Comparison of ENCODE assay signal across 7 mouse cellular contexts in the genomic region with DNA sequence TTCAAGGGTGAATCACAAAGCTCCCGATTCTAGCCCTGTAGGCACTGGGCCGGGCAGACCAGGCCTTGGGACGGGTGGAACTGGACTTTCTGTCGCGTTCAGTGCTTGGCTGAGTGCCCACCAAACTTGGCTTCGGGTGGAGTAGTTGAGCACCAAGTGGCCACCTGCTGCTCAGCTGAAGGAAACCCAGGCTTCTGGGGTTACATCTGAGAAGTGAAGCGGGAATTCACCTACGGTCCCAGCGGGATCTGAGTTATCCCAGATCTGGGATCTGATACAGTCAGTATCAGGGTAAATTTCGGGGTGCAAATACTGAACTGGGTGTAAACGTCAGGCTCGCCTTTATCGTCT. TPM values are rescaled to one million over a fixed set of nuclear protein-coding genes. Genes with fewer than 3 reads are reported as not detected.
A peak's percentile ranks its signal among the peaks of the same experiment; 100 is the strongest.
DNase-seq lines count a peak whose midpoint lies in the region; ATAC-seq lines count a peak whose summit lies in the region.

No protein-coding gene starts in this region.

- H3K36me3 ChIP-seq in intestine, embryonic 16.5 days (ENCODE audit: control insufficient read depth, insufficient read depth, low read length), result peaks cover 6% of the 10 kb centered on the region
- H3K36me3 ChIP-seq in limb, embryonic 11.5 days (ENCODE audit: control insufficient read depth, insufficient read depth, low read length), result peaks cover 23% of the 10 kb centered on the region
- H3K36me3 ChIP-seq in midbrain, embryonic 12.5 days, result peaks cover 30% of the 10 kb centered on the region
- H3K36me3 ChIP-seq in stomach, embryonic 14.5 days (ENCODE audit: control insufficient read depth, insufficient read depth, low read length), result peaks cover 19% of the 10 kb centered on the region

- H3K27me3 ChIP-seq in intestine, embryonic 16.5 days (replicated peaks; ENCODE audit: control insufficient read depth, insufficient read depth, low read length), result no peaks in the 10 kb centered on the region
- no peaks in the 10 kb centered on the region for H3K27me3 ChIP-seq in limb, embryonic 11.5 days (ENCODE audit: control insufficient read depth, insufficient read depth, low read length)
- H3K27me3 ChIP-seq in midbrain, embryonic 12.5 days, result peaks cover 22% of the 10 kb centered on the region
- H3K27me3 ChIP-seq in stomach, embryonic 14.5 days (ENCODE audit: control insufficient read depth, insufficient read depth, low read length), result no peaks in the 10 kb centered on the region

- peak; percentile 77 to 86 for DNase-seq in adrenal gland, adult 18-20 months (ENCODE audit: low spot score in 2 of 2)
- peak; percentile 82 to 87 for DNase-seq in cerebellum, postnatal 14 days
- peak; percentile 88 for DNase-seq in gastrocnemius, postnatal 14 days
- DNase-seq in limb, embryonic 11.5 days (ENCODE audit: low spot score), result no peak

- H3K9ac ChIP-seq in intestine, embryonic 16.5 days (ENCODE audit: low read depth, low read length), result peak overlapping the region; percentile 80
- H3K9ac ChIP-seq in limb, embryonic 11.5 days (ENCODE audit: low read length), result peak overlapping the region; percentile 64
- H3K9ac ChIP-seq in midbrain, embryonic 12.5 days (replicated peaks), result peak overlapping the region; percentile 61
- H3K9ac ChIP-seq in stomach, embryonic 14.5 days (replicated peaks; ENCODE audit: low read depth, low read length), result peak overlapping the region; percentile 52

- H3K4me3 ChIP-seq in intestine, embryonic 16.5 days (ENCODE audit: low read length), result peak overlapping the region; percentile 69
- H3K4me3 ChIP-seq in limb, embryonic 11.5 days (ENCODE audit: low read depth, low read length), result peak overlapping the region; percentile 58
- H3K4me3 ChIP-seq in midbrain, embryonic 12.5 days, result peak overlapping the region; percentile 60
- peak overlapping the region; percentile 66 for H3K4me3 ChIP-seq in stomach, embryonic 14.5 days (ENCODE audit: low read depth, low read length)

- WGBS in intestine, embryonic 16.5 days, result 2% methylated on average over 13 of the region's 13 CpGs
- 2% methylated on average over 13 of the region's 13 CpGs for WGBS in limb, embryonic 11.5 days
- WGBS in midbrain, embryonic 12.5 days, result 3% methylated on average over 13 of the region's 13 CpGs
- WGBS in stomach, embryonic 14.5 days, result under 1% methylated on average over 13 of the region's 13 CpGs

- ATAC-seq in intestine, embryonic 16.5 days, result peak; percentile 37
- 0 out of 2 replicates have a peak, but pooled peaks have one; percentile 19 for ATAC-seq in limb, embryonic 11.5 days (ENCODE audit: insufficient number of reproducible peaks, low FRiP score, low TSS enrichment, low read depth)
- peak; percentile 14 for ATAC-seq in midbrain, embryonic 12.5 days (ENCODE audit: low FRiP score, low read depth)
- ATAC-seq in stomach, embryonic 14.5 days (ENCODE audit: insufficient number of reproducible peaks, insufficient read depth, low FRiP score, low read depth), result peak; percentile 4

- peak overlapping the region; percentile 90 for H3K4me2 ChIP-seq in intestine, embryonic 16.5 days (ENCODE audit: low read depth, low read length)
- peak overlapping the region; percentile 83 for H3K4me2 ChIP-seq in limb, embryonic 11.5 days (ENCODE audit: low read depth, severe bottlenecking)
- peak overlapping the region; percentile 87 for H3K4me2 ChIP-seq in midbrain, embryonic 12.5 days (replicated peaks)
- peak overlapping the region; percentile 47 for H3K4me2 ChIP-seq in stomach, embryonic 14.5 days (replicated peaks; ENCODE audit: low read depth, low read length)

- H3K4me1 ChIP-seq in intestine, embryonic 16.5 days (ENCODE audit: control insufficient read depth, insufficient read depth, low read length), result peaks cover 15% of the 10 kb centered on the region
- H3K4me1 ChIP-seq in limb, embryonic 11.5 days (ENCODE audit: control insufficient read depth, insufficient read depth, low read length), result peaks cover 7% of the 10 kb centered on the region; the same call in 1 of the 2 replicates
- peaks cover 14% of the 10 kb centered on the region for H3K4me1 ChIP-seq in midbrain, embryonic 12.5 days
- H3K4me1 ChIP-seq in stomach, embryonic 14.5 days (ENCODE audit: control insufficient read depth, insufficient read depth, low read length), result peaks cover 15% of the 10 kb centered on the region; the same call in 1 of the 2 replicates

- H3K9me3 ChIP-seq in intestine, embryonic 16.5 days (ENCODE audit: control insufficient read depth, low read length), result no peaks in the 10 kb centered on the region
- H3K9me3 ChIP-seq in limb, embryonic 11.5 days (ENCODE audit: control insufficient read depth, low read length), result no peaks in the 10 kb centered on the region
- H3K9me3 ChIP-seq in midbrain, embryonic 12.5 days, result no peaks in the 10 kb centered on the region
- H3K9me3 ChIP-seq in stomach, embryonic 14.5 days (ENCODE audit: control insufficient read depth, low read depth, low read length), result no peaks in the 10 kb centered on the region

- peak overlapping the region; percentile 96 for H3K27ac ChIP-seq in intestine, embryonic 16.5 days (ENCODE audit: low read length)
- H3K27ac ChIP-seq in limb, embryonic 11.5 days (replicated peaks; ENCODE audit: low read depth, low read length), result peak overlapping the region; percentile 68; the same call in 1 of the 2 replicates
- H3K27ac ChIP-seq in midbrain, embryonic 12.5 days (replicated peaks), result peak overlapping the region; percentile 35
- peak overlapping the region; percentile 92; the same call in 1 of the 2 replicates for H3K27ac ChIP-seq in stomach, embryonic 14.5 days (ENCODE audit: low read length)

- intact Hi-C loops in gastrocnemius, postnatal 14 days (cut with DNase I; ENCODE audit: low total_unique reads), result no loop called here

RNA-seq across cellular contexts. Expression of a gene that starts 0.7 kb away (rescaled TPM):
- total RNA-seq in adrenal gland, adult 18-20 months (2021), result 100 to 1,000 TPM in 1 of 2 experiments, 10 to 100 TPM in 1; 85.4 to 145 TPM
- 10 to 100 TPM; 35.7 to 42.9 TPM for total RNA-seq in gastrocnemius, postnatal 14 days (2021)
- 33.5 and 34.5 TPM in 2 replicates for polyA plus RNA-seq in intestine, embryonic 16.5 days (2015; fragmentation: Nextera tagmentation; extraction: Ambion mirVana)
- 18.0 and 19.3 TPM in 2 replicates for polyA plus RNA-seq in limb, embryonic 11.5 days (2014; fragmentation: Nextera tagmentation; extraction: Ambion mirVana)
- 12.2 and 15.1 TPM in 2 replicates for polyA plus RNA-seq in midbrain, embryonic 12.5 days (2016; fragmentation: Nextera tagmentation; extraction: Ambion mirVana)
- 33.4 and 35.1 TPM in 2 replicates for polyA plus RNA-seq in stomach, embryonic 14.5 days (2014; fragmentation: Nextera tagmentation; extraction: Ambion mirVana)

RNA-seq across cellular contexts. Expression of a gene that starts 8.2 kb away (rescaled TPM):
- 10 to 100 TPM; 25.6 to 27.0 TPM for total RNA-seq in adrenal gland, adult 18-20 months (2021)
- total RNA-seq in gastrocnemius, postnatal 14 days (2021), result 10 to 100 TPM; 10.9 to 13.2 TPM
- 16.8 and 18.8 TPM in 2 replicates for polyA plus RNA-seq in intestine, embryonic 16.5 days (2015; fragmentation: Nextera tagmentation; extraction: Ambion mirVana)
- polyA plus RNA-seq in limb, embryonic 11.5 days (2014; fragmentation: Nextera tagmentation; extraction: Ambion mirVana), result 21.3 and 26.5 TPM in 2 replicates
- polyA plus RNA-seq in midbrain, embryonic 12.5 days (2016; fragmentation: Nextera tagmentation; extraction: Ambion mirVana), result 34.6 and 37.2 TPM in 2 replicates
- polyA plus RNA-seq in stomach, embryonic 14.5 days (2014; fragmentation: Nextera tagmentation; extraction: Ambion mirVana), result 18.6 and 21.2 TPM in 2 replicates

RNA-seq across cellular contexts. Expression of a gene that starts 8.3 kb away (rescaled TPM):
- 100 to 1,000 TPM; 105 to 107 TPM for total RNA-seq in adrenal gland, adult 18-20 months (2021)
- total RNA-seq in gastrocnemius, postnatal 14 days (2021), result 10 to 100 TPM; 63.6 to 65.4 TPM
- 90.0 and 103 TPM in 2 replicates for polyA plus RNA-seq in intestine, embryonic 16.5 days (2015; fragmentation: Nextera tagmentation; extraction: Ambion mirVana)
- 111 and 122 TPM in 2 replicates for polyA plus RNA-seq in limb, embryonic 11.5 days (2014; fragmentation: Nextera tagmentation; extraction: Ambion mirVana)
- 85.7 and 89.0 TPM in 2 replicates for polyA plus RNA-seq in midbrain, embryonic 12.5 days (2016; fragmentation: Nextera tagmentation; extraction: Ambion mirVana)
- polyA plus RNA-seq in stomach, embryonic 14.5 days (2014; fragmentation: Nextera tagmentation; extraction: Ambion mirVana), result 88.8 and 96.0 TPM in 2 replicates

RNA-seq across cellular contexts. Expression of a gene that starts 16.1 kb away (rescaled TPM):
- total RNA-seq in adrenal gland, adult 18-20 months (2021), result 100 to 1,000 TPM; 108 to 204 TPM
- total RNA-seq in gastrocnemius, postnatal 14 days (2021), result 10 to 100 TPM; 40.9 to 45.2 TPM
- polyA plus RNA-seq in intestine, embryonic 16.5 days (2015; fragmentation: Nextera tagmentation; extraction: Ambion mirVana), result 30.3 and 31.3 TPM in 2 replicates
- polyA plus RNA-seq in limb, embryonic 11.5 days (2014; fragmentation: Nextera tagmentation; extraction: Ambion mirVana), result 30.3 and 32.6 TPM in 2 replicates
- 26.2 and 26.9 TPM in 2 replicates for polyA plus RNA-seq in midbrain, embryonic 12.5 days (2016; fragmentation: Nextera tagmentation; extraction: Ambion mirVana)
- 21.5 and 24.3 TPM in 2 replicates for polyA plus RNA-seq in stomach, embryonic 14.5 days (2014; fragmentation: Nextera tagmentation; extraction: Ambion mirVana)

RNA-seq across cellular contexts. Expression of a gene that starts 47.8 kb away (rescaled TPM):
- 10 to 100 TPM; 33.2 to 43.0 TPM for total RNA-seq in adrenal gland, adult 18-20 months (2021)
- total RNA-seq in gastrocnemius, postnatal 14 days (2021), result 10 to 100 TPM; 14.7 to 18.9 TPM
- polyA plus RNA-seq in intestine, embryonic 16.5 days (2015; fragmentation: Nextera tagmentation; extraction: Ambion mirVana), result 115 and 134 TPM in 2 replicates
- polyA plus RNA-seq in limb, embryonic 11.5 days (2014; fragmentation: Nextera tagmentation; extraction: Ambion mirVana), result 213 and 220 TPM in 2 replicates
- 168 and 172 TPM in 2 replicates for polyA plus RNA-seq in midbrain, embryonic 12.5 days (2016; fragmentation: Nextera tagmentation; extraction: Ambion mirVana)
- polyA plus RNA-seq in stomach, embryonic 14.5 days (2014; fragmentation: Nextera tagmentation; extraction: Ambion mirVana), result 162 and 164 TPM in 2 replicates

Comparison
In these comparisons a context has a peak if more than half of its experiments do, and no peak if none do; other contexts are left out.
1. H3K27ac ChIP-seq: peak in every context shown above with its lines; median percentile 96 in intestine, embryonic 16.5 days; 92 in stomach, embryonic 14.5 days; 68 in limb, embryonic 11.5 days; 35 in midbrain, embryonic 12.5 days.